Mouse (Mus musculus): ENCODE results near the gene Cant1. TPM values are rescaled to one million over a fixed set of nuclear protein-coding genes. Genes with fewer than 3 reads are reported as not detected.

The Cant1 gene
- total and polyA plus RNA-seq, 3 experiments = 26.0 to 145 (median 34.4) TPM

GRCm38 (mm10) chr11:118423266-118423971, 4.5 kb upstream of the Cant1 start:
- Histone ChIP-seq H3K4me3 (ENCODE audit: control insufficient read depth in 1 of 2, insufficient read depth in 1 of 2, low read depth in 2 of 2, low read length in 2 of 2) (peak overlapping the region; percentile 36 to 41), H3K4me1 (ENCODE audit: control insufficient read depth in 1 of 2, insufficient read depth in 2 of 2, low read length in 2 of 2) (peaks cover 2 to 15% of the 10 kb centered on the region in 2 experiments; a peak in 3 of 4 replicates), H3K27ac (ENCODE audit: control insufficient read depth, low read depth, low read length) (no peak overlapping the region), H3K27me3 (ENCODE audit: control insufficient read depth in 1 of 2, insufficient read depth in 2 of 2, low read length in 2 of 2) (no peaks in the 10 kb centered on the region; a peak in 1 of 4 replicates), H3K79me2 (ENCODE audit: control insufficient read depth, insufficient read depth, low read length, poor library complexity) (peaks cover 3% of the 10 kb centered on the region), H3K36me3 (ENCODE audit: control insufficient read depth in 1 of 2, insufficient read depth in 2 of 2, low read length in 2 of 2) (peaks cover 0 to 10% of the 10 kb centered on the region in 2 experiments; a peak in 2 of 4 replicates), H3K9ac (ENCODE audit: control insufficient read depth, low read depth, low read length, poor library complexity, severe bottlenecking) (peak overlapping the region; percentile 50), H3K9me3 (replicated peaks; ENCODE audit: insufficient read depth, low read length) (no peaks in the 10 kb centered on the region)
- TF ChIP-seq CTCF (IDR thresholded peaks at IDR 0.05 in 2 of 3, conservative IDR thresholded peaks at IDR 0.05 in 1 of 3; ENCODE audit: control insufficient read depth in 1 of 3, insufficient read depth in 1 of 3, low read depth in 2 of 3, low read length in 3 of 3, poor library complexity in 1 of 3, severe bottlenecking in 1 of 3) (peak; percentile 53 to 98 (median 78)), GATA1 (IDR thresholded peaks at IDR 0.05; ENCODE audit: low read depth, low read length) (0 out of 2 replicates have a peak, but pooled peaks have one; percentile 31), MAX (IDR thresholded peaks at IDR 0.05; ENCODE audit: low read length) (peak; percentile 20; the same call in 1 of the 2 replicates), SIN3A (IDR thresholded peaks at IDR 0.05; ENCODE audit: low read length) (peak; percentile 85), ZC3H11A (IDR thresholded peaks at IDR 0.05; ENCODE audit: low read depth, low read length) (peak; percentile 92), MYC (IDR thresholded peaks at IDR 0.05; ENCODE audit: low read depth, low read length) (no peak), JUND (IDR thresholded peaks at IDR 0.05; ENCODE audit: low read depth, low read length) (0 out of 2 replicates have a peak, but pooled peaks have one; percentile 24), TBP (IDR thresholded peaks at IDR 0.05; ENCODE audit: low read depth, low read length) (0 out of 2 replicates have a peak, but pooled peaks have one; percentile 33), MYB (IDR thresholded peaks at IDR 0.05; ENCODE audit: low read depth, low read length) (no peak), MAFK (IDR thresholded peaks at IDR 0.05; ENCODE audit: borderline replicate concordance, low read depth, low read length) (no peak), MXI1 (IDR thresholded peaks at IDR 0.05; ENCODE audit: low read depth, low read length) (peak; percentile 24; the same call in 1 of the 2 replicates), SMC3 (IDR thresholded peaks at IDR 0.05; ENCODE audit: low read depth, low read length) (peak; percentile 93), TCF12 (IDR thresholded peaks at IDR 0.05; ENCODE audit: low read depth, low read length) (no peak), RAD21 (IDR thresholded peaks at IDR 0.05; ENCODE audit: low read depth, low read length) (peak; percentile 95), HCFC1 (IDR thresholded peaks at IDR 0.05; ENCODE audit: low read depth, low read length) (peak; percentile 64; the same call in 1 of the 2 replicates)
- DNase-seq (ENCODE audit: low read depth, low spot score) = peak; percentile 93

GRCm38 (mm10) chr11:118420261-118420660, 1.4 kb upstream of the Cant1 start:
- no peaks in the 10 kb centered on the region for H3K9me3 ChIP-seq (replicated peaks; ENCODE audit: insufficient read depth, low read length)
- peaks cover 14% of the 10 kb centered on the region for H3K79me2 ChIP-seq (ENCODE audit: control insufficient read depth, insufficient read depth, low read length, poor library complexity)
- H3K9ac ChIP-seq (ENCODE audit: control insufficient read depth, low read depth, low read length, poor library complexity, severe bottlenecking) = no peak overlapping the region
- no peak for TF ChIP-seq ZMIZ1 (IDR thresholded peaks at IDR 0.05; ENCODE audit: low read depth, low read length)
- no peak for TF ChIP-seq TAL1 (IDR thresholded peaks at IDR 0.05; ENCODE audit: low read length)
- no peak for TF ChIP-seq POLR2AphosphoS5 (IDR thresholded peaks at IDR 0.05; ENCODE audit: borderline replicate concordance, low read depth, low read length)
- TF ChIP-seq GATA1 (IDR thresholded peaks at IDR 0.05; ENCODE audit: low read depth, low read length) = no peak
- no peak for TF ChIP-seq RAD21 (IDR thresholded peaks at IDR 0.05; ENCODE audit: low read depth, low read length)
- TF ChIP-seq RCOR1 (IDR thresholded peaks at IDR 0.05; ENCODE audit: low read depth, low read length) = no peak
- TF ChIP-seq POLR2AphosphoS2 (IDR thresholded peaks at IDR 0.05; ENCODE audit: low read length) = no peak
- no peak for TF ChIP-seq E2F4 (IDR thresholded peaks at IDR 0.05; ENCODE audit: borderline replicate concordance, low read depth, low read length)
- no peak for TF ChIP-seq UBTF (IDR thresholded peaks at IDR 0.05; ENCODE audit: borderline replicate concordance, insufficient read depth, low read depth, low read length)
- no peak for TF ChIP-seq POLR2A (IDR thresholded peaks at IDR 0.05; ENCODE audit: control insufficient read depth in 1 of 2, insufficient read depth in 1 of 2, low read depth in 1 of 2, low read length in 2 of 2, poor library complexity in 1 of 2)
- no peak for TF ChIP-seq MYC (IDR thresholded peaks at IDR 0.05; ENCODE audit: low read depth, low read length)
- TF ChIP-seq MAX (IDR thresholded peaks at IDR 0.05; ENCODE audit: low read length) = no peak
- TF ChIP-seq EP300 (IDR thresholded peaks at IDR 0.05; ENCODE audit: low read depth in 1 of 2, low read length in 2 of 2) = no peak
- no peak for TF ChIP-seq ELF1 (IDR thresholded peaks at IDR 0.05; ENCODE audit: low read depth, low read length)
- no peak for TF ChIP-seq SMC3 (IDR thresholded peaks at IDR 0.05; ENCODE audit: low read depth, low read length)
- no peak for TF ChIP-seq CTCF (IDR thresholded peaks at IDR 0.05 in 2 of 3, conservative IDR thresholded peaks at IDR 0.05 in 1 of 3; ENCODE audit: control insufficient read depth in 1 of 3, insufficient read depth in 1 of 3, low read depth in 2 of 3, low read length in 3 of 3, poor library complexity in 1 of 3, severe bottlenecking in 1 of 3)
- no peak for TF ChIP-seq NELFE (IDR thresholded peaks at IDR 0.05; ENCODE audit: low read depth, low read length)
- no peak for TF ChIP-seq MYB (IDR thresholded peaks at IDR 0.05; ENCODE audit: low read depth, low read length)
- no peak for TF ChIP-seq ETS1 (IDR thresholded peaks at IDR 0.05; ENCODE audit: low read depth, low read length)
- H3K4me1 ChIP-seq (ENCODE audit: control insufficient read depth in 1 of 2, insufficient read depth in 2 of 2, low read length in 2 of 2) = peaks cover 0 to 14% of the 10 kb centered on the region in 2 experiments; a peak in 2 of 4 replicates
- peak; percentile 23 for DNase-seq (ENCODE audit: low read depth, low spot score)
- H3K27me3 ChIP-seq (ENCODE audit: control insufficient read depth in 1 of 2, insufficient read depth in 2 of 2, low read length in 2 of 2) = no peaks in the 10 kb centered on the region; a peak in 1 of 4 replicates
- H3K27ac ChIP-seq (ENCODE audit: control insufficient read depth, low read depth, low read length) = no peak overlapping the region
- no peak overlapping the region for H3K4me3 ChIP-seq (ENCODE audit: control insufficient read depth in 1 of 2, insufficient read depth in 1 of 2, low read depth in 2 of 2, low read length in 2 of 2)
- peaks cover 2 to 10% of the 10 kb centered on the region in 2 experiments; a peak in 3 of 4 replicates for H3K36me3 ChIP-seq (ENCODE audit: control insufficient read depth in 1 of 2, insufficient read depth in 2 of 2, low read length in 2 of 2)

All from MEL (cell line).